Mouse (Mus musculus) kidney, postnatal 10 days (tissue): Measurements from ENCODE around the gene Rad9b.

ENCODE experiments used
- DNase-seq: peaks from one replicate; pipeline ENCODE4 v3.0.0; 2021; ENCODE audit warnings: mixed read lengths

Gene Rad9b

GRCm38 (mm10) chr5:122280422-122280826, 73.6 kb downstream of the Rad9b start:
- DNase-seq: no peak

- DNase-seq: no peak
Observed at GRCm38 (mm10) chr5:122279799-122280421, 74.1 kb downstream of the Rad9b start.

DNA sequence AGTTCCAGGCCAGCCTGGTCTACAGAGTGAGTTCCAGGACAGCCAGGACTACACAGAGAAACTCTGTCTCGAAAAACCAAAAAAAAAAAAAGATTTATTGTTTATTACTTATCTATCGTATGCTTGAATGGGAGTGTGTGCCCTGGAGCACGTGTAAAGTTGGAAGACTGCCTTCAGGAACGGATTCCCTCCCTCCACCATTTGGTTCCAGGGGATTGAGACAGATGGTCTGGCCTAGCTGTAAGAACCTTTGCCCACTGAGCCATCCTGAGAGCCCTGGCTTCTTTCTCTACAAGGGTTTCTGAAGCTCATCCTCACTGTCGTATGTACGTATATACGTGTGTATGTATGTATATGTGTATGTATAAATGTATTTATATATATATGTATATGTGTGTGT, 75.1 kb downstream of the Rad9b start:
- DNase-seq: no peak

GRCm38 (mm10) chr5:122274785-122275184, 79.2 kb downstream of the Rad9b start:
- DNase-seq: peak; percentile 64
